Comparison of ENCODE assay signal across 42 mouse cellular contexts in the genomic region with DNA sequence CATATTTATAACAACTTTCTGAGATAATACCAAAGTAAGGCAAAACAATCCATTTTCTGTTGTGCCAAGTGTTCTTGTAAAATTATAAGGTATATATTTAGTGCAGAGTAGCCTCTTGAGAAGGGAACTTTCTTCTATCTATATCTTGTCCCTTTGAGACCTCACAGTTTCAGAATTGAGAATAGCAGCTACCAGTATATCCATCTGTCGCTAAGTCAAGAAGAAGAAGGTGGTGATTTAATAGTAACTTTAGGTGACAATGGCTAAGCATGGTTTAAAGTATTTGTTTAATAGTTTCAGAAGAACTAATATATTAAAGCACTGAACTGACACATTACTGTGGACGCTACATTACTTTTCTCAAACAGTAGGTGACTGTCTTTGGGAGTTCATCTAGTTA. TPM values are rescaled to one million over a fixed set of nuclear protein-coding genes. Genes with fewer than 3 reads are reported as not detected.
"Had no signal": no experiment of that assay in that cellular context is flagged by ENCODE, and none has a peak within 500 bp of the region (broad histone marks: within the 10 kb centered on the region; RNA-seq: fewer than 3 reads in every experiment).

A gene (minus strand): TSS at position 101 of the 400 bp plus-strand sequence.

- H3K4me1 ChIP-seq: heart, embryonic 12.5 days; heart, embryonic 13.5 days; heart, embryonic 15.5 days; hindbrain, embryonic 10.5 days; hindbrain, embryonic 12.5 days; hindbrain, embryonic 13.5 days; hindbrain, embryonic 15.5 days; kidney, embryonic 15.5 days had no signal

- H3K9ac ChIP-seq: heart, embryonic 12.5 days; heart, embryonic 13.5 days; heart, embryonic 15.5 days; hindbrain, embryonic 12.5 days; hindbrain, embryonic 13.5 days; hindbrain, embryonic 14.5 days; hindbrain, embryonic 15.5 days; kidney, embryonic 15.5 days had no signal

- H3K4me3 ChIP-seq: heart, embryonic 12.5 days; heart, embryonic 13.5 days; heart, embryonic 15.5 days; hindbrain, embryonic 10.5 days; hindbrain, embryonic 12.5 days; hindbrain, embryonic 13.5 days; hindbrain, embryonic 15.5 days; kidney, embryonic 15.5 days; layer of hippocampus, adult 2 months; left cerebral cortex, adult 2 months had no signal

- H3K36me3 ChIP-seq: heart, embryonic 12.5 days; heart, embryonic 13.5 days; heart, embryonic 15.5 days; hindbrain, embryonic 10.5 days; hindbrain, embryonic 12.5 days; hindbrain, embryonic 13.5 days; hindbrain, embryonic 15.5 days; kidney, embryonic 15.5 days had no signal

- H3K4me2 ChIP-seq: heart, embryonic 11.5 days; heart, embryonic 12.5 days; heart, embryonic 13.5 days; heart, embryonic 15.5 days; hindbrain, embryonic 12.5 days; hindbrain, embryonic 13.5 days; hindbrain, embryonic 14.5 days; hindbrain, embryonic 15.5 days; kidney, embryonic 15.5 days had no signal

- DNase-seq: heart, postnatal 10 days; heart, postnatal 14 days; heart, postnatal 36 days; heart, postnatal 4 days; kidney, adult 11 months; kidney, adult 18-20 months; kidney, adult 2 months; kidney, adult 8-10 months; kidney, adult 9 months; kidney, postnatal 10 days; kidney, postnatal 14 days; kidney, postnatal 25 days; kidney, postnatal 36 days; kidney, postnatal 4 days; layer of hippocampus, adult 9-11 months; layer of hippocampus, postnatal 36 days had no signal

- H3K27ac ChIP-seq: heart, embryonic 13.5 days; heart, embryonic 15.5 days; hindbrain, embryonic 10.5 days; hindbrain, embryonic 12.5 days; hindbrain, embryonic 13.5 days; hindbrain, embryonic 14.5 days; hindbrain, embryonic 15.5 days; hindbrain, postnatal 0 days; kidney, embryonic 15.5 days; kidney, postnatal 0 days; layer of hippocampus, adult 2 months; left cerebral cortex, adult 2 months had no signal

- ATAC-seq: hindbrain, embryonic 16.5 days; hindbrain, postnatal 0 days; inflammation-experienced regulatory T-cells, adult 6 months; intestine, embryonic 16.5 days; intestine, postnatal 0 days had no signal

- H3K27me3 ChIP-seq: heart, embryonic 12.5 days; heart, embryonic 13.5 days; heart, embryonic 15.5 days; hindbrain, embryonic 12.5 days; hindbrain, embryonic 13.5 days; hindbrain, embryonic 15.5 days; kidney, embryonic 15.5 days had no signal

- H3K9me3 ChIP-seq: heart, embryonic 12.5 days; heart, embryonic 13.5 days; heart, embryonic 15.5 days; hindbrain, embryonic 10.5 days; hindbrain, embryonic 12.5 days; hindbrain, embryonic 13.5 days; hindbrain, embryonic 15.5 days; kidney, embryonic 15.5 days had no signal

RNA-seq across cellular contexts. Expression of the gene that starts here (rescaled TPM):
- polyA plus RNA-seq: heart, embryonic 11.5 days; heart, embryonic 12.5 days; heart, embryonic 13.5 days; heart, embryonic 14.5 days; heart, embryonic 15.5 days; heart, embryonic 16.5 days; heart, postnatal 0 days; hindbrain, embryonic 10.5 days; hindbrain, embryonic 11.5 days; hindbrain, embryonic 12.5 days; hindbrain, embryonic 13.5 days; hindbrain, embryonic 14.5 days; hindbrain, embryonic 15.5 days; hindbrain, embryonic 16.5 days; hindbrain, postnatal 0 days; inflammation-experienced regulatory T-cells, adult 6 months; intestine, embryonic 14.5 days; intestine, embryonic 16.5 days; intestine, postnatal 0 days; kidney, adult 2 months; kidney, embryonic 14.5 days; kidney, embryonic 15.5 days; kidney, embryonic 16.5 days; kidney, postnatal 0 days; large intestine, adult 2 months had no signal
